Mouse (Mus musculus) common myeloid progenitor, adult 5-6 weeks (primary cell): ENCODE results near the gene Cfap69. TPM values are rescaled to one million over a fixed set of nuclear protein-coding genes. Genes with fewer than 3 reads are reported as not detected.
"Not testable (repeated sequence)": the region's sequence is repeated elsewhere in the genome, so short reads cannot be mapped to it uniquely, and the experiment has no call there.

Experiments used
- ATAC-seq: replicated peaks from 2 replicates; pipeline ENCODE4 v1.8.0; 2016; ENCODE audit warnings: low read depth, mild to moderate bottlenecking, moderate TSS enrichment, inconsistent platforms; ENCODE audit not compliant: poor library complexity, severe bottlenecking
- total RNA-seq: library from RNA; stranded (forward); fragments of 200-1000, 187-1606 nt; gene quantifications from 2 replicates; pipeline ENCODE4 v1.2.3, GENCODE M21; 2017

Gene Cfap69
- not detected in 2 replicates for total RNA-seq

DNA sequence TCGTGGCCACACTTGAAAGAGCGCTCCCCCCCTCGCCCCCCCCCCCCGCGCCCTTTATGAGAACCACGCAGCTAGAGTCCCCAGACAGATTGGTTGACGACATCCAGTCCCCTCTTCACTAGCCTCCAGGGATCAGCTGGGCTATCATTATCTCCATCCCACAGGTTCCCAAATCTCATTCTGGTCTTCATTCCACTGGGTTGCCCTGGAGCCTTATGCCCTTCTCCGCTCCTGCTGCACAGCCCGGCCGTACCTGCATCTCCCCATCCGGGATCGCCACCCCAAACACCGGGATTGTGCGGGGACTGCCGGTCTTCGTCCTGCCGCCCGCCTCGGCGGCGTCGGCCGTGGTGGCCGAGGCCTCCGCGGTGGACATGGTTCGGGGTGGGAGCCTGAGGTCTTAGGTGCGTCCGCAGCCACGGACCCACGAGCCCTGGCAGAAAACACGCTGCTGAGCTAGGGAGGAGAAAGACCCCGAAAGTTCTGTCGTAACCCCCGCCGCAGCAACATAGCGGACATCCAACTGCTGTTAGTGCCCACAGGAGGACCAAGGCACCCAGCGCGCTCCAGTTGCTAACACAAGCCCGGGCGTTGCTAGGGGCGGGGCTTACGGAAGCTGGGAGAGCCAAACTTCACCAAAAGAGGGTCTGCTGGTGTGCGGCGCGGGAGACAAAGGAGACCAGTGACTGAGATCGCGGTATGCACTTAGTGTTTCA lies at the start of gene Cfap69:
Gene Cfap69, minus strand, starts transcription at position 585 of the 716 bp plus-strand sequence.
- ATAC-seq: peak; percentile 98

DNA sequence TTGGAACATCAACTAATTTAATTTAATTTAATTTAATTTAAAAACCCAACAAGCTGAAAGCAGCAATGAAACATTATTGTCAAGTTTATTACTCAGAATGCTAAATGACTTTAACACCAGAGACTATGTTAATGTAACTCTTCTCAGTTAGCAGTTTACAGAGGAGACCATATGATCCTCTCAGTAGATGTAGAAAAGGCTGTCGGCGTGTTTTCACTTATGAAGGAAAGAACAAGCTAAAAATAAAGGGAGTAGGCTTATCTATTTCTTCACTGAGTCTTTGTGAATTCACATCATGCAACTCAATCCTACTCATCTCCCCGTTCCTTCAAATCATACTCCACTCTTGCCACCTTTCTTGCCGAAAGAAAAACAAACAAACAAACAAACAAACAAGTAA lies 47.0 kb upstream of the Cfap69 start:
- ATAC-seq: no peak

GRCm38 (mm10) chr5:5707341-5708278 lies 43.6 kb upstream of the Cfap69 start:
- ATAC-seq: no peak

DNA sequence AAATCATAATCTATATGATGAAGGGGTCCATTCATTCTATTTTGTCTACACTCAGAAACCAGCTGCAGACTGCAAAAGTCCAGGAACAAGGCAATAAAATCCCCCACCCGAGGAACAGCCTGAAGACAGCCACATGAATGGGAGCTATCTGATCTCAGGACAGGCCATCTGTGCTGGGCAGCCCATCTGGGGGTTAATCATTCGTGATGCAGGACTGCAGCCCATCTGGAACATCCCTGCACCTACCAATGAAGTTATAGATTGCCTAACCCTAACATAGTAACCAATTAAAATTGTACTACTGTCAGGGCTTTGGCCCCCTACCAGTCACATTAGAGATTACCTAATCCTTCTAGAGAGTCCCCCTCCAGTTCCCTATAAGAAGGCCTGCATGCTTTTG lies 41.0 kb upstream of the Cfap69 start:
- ATAC-seq: no peak

GRCm38 (mm10) chr5:5700386-5700785 lies 36.3 kb upstream of the Cfap69 start:
- ATAC-seq: no peak

DNA sequence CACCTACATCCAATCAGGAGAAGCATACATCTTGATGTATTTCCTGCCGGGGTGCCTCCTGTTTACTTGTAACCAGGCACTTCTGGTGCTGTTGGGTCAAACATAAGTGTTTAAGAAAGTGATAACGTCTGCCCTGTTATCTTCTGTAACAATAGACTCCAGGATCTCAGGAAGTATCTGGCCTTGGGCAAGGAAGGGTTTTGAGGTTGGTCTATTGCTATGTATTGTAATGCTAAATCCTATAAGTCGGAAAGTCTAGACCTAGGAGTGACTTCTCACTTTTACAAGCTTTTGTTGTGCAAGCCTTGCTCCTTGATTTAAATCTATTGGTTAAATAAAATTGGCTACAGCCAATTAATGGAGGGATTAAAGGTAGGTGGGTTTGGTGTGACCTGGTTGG lies 34.8 kb upstream of the Cfap69 start:
- ATAC-seq: no peak

- no peak for ATAC-seq
Measured at GRCm38 (mm10) chr5:5695401-5695942, 31.4 kb upstream of the Cfap69 start.

DNA sequence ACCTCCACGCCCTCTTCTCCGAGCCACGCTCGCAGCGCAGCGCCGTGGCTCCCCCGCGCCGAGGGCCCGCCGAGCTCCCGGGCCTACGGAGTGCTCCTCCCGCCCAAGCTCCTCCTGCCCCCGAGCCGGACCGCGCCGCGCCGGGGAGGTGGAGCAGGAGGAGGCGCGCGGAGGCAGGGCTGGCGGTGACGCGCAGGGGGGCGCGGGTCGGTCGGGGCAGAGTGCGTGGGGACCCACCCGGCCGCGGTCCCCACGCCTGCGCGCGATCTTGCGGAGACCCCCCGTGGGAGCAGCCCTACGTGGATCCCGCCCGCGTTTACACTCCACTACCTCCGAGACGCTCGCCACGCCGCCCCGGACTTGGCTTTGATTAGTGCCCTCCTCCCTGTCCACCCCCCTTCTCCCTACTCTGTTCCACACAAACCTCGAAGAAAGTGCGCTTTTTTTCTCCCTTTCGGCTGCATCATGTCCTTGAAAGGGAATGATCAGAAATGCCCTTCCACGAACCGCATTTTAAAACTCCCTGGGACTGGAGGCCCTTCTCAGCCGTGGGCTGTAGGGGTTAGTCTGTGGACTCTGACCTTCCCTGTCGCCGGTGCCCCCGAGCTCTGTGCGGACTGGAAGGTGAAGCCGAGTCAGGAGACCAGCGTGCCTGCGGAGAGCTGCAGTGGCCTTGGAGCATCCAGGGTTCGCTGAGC lies 30.1 kb upstream of the Cfap69 start, which contains the start of gene Steap2:
Gene Steap2, minus strand, starts transcription at position 623 of the 698 bp plus-strand sequence.
- ATAC-seq: peak; percentile 75

- ATAC-seq: no peak
Measured at GRCm38 (mm10) chr5:5693541-5693955, 29.5 kb upstream of the Cfap69 start.

DNA sequence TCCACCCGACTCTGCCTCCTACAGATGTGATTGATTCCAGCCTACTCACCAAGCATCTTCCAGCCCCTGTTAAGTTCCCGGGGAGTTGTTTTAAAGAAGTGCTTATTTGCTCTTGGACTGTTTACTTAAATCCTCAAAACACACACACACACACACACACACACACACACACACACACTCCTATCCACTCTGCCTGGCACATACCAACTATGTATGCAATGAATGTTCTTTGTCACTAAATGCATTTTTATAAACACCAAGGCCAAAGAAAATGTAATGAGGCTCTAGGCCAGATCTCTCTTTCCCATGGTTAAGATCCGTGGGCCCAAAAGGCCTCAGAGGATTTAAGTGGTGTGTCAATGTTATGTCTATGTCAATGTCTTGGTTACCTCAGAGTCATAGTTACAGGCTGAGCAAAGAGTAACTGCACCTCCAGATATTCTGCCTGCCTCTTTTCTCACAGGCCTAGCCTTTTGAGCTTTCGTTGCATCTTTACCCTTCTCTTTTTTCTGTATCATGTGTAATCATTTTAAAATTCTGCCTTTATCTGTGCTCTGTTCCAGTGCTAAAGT lies 28.2 kb upstream of the Cfap69 start:
- no peak for ATAC-seq

- no peak for ATAC-seq
Measured at GRCm38 (mm10) chr5:5688945-5689540, 25.0 kb upstream of the Cfap69 start.

- no peak for ATAC-seq
Measured at GRCm38 (mm10) chr5:5688228-5688627, 24.2 kb upstream of the Cfap69 start.

DNA sequence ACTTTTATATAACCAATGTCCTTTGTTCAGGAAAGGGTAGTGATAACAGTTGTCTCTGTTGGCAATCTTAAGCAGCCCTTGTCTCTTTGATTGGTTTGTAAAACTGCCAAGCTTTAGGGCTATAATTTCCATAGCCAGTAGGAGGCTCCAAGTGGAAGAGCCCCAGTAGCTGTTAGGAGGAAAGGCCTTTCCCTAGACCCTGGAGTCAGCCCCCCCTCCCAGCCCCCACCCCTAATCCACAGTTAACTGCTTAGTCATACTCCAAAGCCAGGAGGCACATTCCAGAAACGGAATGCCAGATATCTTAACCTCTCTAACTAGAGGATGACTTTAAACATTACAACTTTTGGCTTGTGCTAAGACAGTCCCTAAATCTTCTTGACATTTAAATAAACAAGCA lies 22.9 kb upstream of the Cfap69 start:
- no peak for ATAC-seq

DNA sequence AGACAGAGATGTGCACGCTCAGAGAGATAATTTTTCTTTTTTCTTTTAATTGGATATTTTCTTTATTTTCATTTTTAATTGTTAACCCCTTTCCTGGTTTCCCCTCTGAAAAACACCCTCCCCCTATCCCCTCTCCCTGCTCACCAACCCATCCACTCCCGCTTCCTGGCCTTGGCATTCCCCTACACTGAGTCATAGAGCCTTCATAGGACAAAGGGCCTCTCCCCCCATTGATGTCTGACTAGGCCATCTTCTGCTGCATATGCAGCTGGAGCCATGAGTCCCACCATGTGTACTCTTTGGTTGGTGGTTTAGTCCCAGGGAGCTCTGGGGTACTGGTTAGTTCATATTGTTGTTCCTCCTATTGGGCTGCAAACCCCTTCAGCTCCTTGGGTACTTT lies 20.9 kb upstream of the Cfap69 start:
- ATAC-seq: not testable (repeated sequence)

DNA sequence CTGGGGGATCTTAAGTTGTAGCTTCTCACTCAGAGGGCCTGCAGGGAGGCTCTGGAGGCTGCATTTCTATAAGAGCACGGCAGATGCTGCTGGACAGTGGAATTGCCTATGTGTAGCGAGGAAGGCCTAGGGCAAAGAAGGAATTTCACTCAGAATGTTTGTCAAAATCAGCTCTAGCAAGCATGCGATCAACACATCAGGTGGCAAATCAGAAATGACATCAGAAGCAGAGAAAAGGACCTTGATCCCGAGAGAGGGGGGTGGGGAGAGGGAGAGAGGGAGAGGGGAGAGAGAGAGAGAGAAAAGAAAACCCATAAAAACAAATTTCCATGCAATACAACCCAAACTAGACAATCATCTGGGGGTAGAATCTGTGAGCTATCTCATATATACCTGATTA lies 19.3 kb upstream of the Cfap69 start:
- ATAC-seq: no peak

GRCm38 (mm10) chr5:5679459-5679858 lies 15.4 kb upstream of the Cfap69 start:
- no peak for ATAC-seq

- ATAC-seq: no peak
Measured at GRCm38 (mm10) chr5:5676082-5676481, 12.0 kb upstream of the Cfap69 start.

GRCm38 (mm10) chr5:5668920-5669319 lies 4.9 kb upstream of the Cfap69 start:
- ATAC-seq: no peak

GRCm38 (mm10) chr5:5664371-5664926 lies 410 bp upstream of the Cfap69 start:
- no peak for ATAC-seq
